Mouse (Mus musculus): Measurements from ENCODE around the gene Vdr.

Vdr gene

GRCm38 (mm10) chr15:97830253-97830787 is 80.1 kb downstream of the Vdr start:
- no peak for DNase-seq (ENCODE audit: low spot score in 2 of 2)

DNA sequence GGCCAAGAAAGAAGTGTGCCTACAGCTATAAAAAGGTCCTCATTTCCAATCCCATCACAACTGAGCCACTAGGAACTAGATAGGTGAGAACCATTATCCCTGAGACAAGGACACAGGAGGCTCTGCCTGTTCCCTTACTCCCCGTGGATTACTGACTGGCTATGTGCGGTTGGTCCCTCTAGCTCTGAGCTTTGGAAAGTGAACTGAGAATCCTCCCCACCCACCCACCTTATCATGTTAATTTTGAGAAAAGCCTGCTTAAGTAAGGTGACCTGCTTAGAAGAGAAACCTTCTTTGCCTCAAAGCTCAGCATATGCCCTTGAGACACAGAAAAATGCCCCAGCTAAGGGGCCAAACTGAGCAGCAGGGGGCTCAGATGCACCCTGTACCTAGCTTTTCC is 81.0 kb downstream of the Vdr start:
- DNase-seq (ENCODE audit: low spot score in 2 of 2): no peak

DNA sequence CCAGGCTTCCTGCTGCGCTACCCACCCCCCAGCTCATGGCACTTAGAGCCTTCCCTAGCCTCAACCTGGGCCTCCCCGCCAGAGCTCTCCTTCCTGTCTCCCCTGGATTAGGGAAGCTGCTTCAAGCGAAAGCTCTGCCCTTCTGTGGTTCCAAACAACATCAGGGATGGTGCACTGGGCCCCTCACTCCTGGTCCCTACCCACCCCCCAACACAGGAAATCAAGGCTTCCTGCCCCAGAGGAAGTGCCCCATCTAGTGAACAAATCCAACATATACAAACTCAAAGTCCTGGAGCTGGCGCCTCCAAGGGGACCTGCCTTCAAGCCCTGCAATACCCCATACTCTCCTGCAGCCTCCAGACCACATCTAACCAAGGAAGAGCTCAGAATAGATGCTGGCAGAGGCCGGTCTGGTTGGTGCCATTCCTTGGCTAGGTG is 81.5 kb downstream of the Vdr start:
- no peak for DNase-seq (ENCODE audit: low spot score in 2 of 2)

DNA sequence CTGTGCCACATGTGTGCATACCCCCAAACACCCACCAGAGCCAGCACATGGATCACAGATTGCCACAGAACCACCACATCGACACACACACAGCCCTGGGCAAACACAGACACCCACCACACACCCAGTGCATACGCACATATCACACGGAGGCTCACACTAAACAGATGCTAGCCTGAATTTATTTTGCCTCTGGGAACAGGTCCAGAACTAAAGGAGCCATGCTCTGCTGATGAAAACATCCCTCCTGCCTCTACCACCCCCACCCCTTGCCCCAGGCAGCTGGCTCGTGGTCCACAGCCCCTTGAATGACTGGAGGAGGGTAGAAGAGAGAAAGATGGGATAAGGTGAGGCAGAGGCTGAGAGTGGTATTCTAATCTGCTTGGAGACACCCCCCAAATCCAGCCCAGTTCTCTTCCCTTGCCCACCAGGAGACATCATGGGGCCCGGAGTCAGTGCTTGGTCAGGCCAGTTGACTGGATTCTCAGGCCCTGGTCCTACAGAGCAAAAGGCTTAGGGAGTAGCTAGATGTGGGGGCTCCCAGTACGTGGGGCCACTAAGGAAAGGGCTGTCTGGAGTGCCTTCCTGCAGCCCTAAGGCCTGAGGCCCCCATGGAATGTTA is 82.1 kb downstream of the Vdr start:
- DNase-seq (ENCODE audit: low spot score in 2 of 2): no peak

DNA sequence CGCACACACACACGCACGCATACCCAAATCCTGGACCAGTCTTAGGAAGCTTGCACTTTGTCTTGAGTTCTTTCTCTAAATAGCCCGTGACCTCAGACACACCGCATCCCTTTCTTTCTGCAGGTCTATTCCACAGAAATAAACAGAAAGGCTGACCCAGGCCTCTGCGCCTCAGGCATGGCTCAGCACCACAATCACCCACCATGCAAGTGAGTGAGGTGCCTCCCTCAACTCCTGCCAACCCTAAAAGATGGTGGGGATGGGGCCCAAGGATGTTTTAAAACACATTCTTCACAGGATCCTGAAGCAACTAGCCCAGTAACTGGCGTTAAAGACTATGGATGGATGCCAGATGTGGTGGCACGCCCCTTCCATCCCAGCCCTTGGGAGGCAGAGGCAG is 83.0 kb downstream of the Vdr start:
- no peak for DNase-seq (ENCODE audit: low spot score in 2 of 2)

DNA sequence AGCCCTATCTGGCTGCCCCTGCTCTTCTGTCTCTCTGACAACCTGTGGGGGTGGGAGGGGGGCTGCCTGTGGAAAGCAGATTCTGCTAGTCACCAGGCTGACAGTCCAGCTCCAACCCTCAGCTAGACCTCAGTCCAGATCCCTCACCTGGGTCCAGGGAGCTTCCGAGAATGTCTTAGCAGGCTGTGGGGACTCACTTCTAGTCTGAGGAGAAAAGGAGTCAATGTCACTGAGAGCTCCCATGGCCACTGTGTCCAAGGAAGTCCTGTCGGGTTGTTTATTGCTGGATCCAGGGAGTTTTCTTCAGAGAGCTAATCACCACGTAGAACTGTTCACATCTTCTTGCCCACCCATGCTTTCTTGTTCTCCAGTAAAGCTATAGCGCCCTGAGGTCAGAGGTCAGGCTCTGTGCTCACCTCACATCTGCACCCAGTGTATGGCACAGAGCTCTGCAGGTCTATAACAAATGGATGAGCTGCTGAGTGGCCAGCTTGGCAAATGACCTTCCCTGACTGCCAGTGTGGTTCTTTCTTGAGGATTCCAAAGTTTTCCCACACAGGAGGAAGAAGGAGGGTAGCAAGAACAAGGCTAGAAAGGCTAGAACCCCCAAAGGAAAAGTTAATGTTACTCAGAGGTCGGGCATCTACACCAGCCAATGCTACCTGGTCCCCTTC is 83.7 kb downstream of the Vdr start:
- no peak for DNase-seq (ENCODE audit: low spot score in 2 of 2)

- DNase-seq (ENCODE audit: low spot score in 2 of 2): no peak
Observed at GRCm38 (mm10) chr15:97825941-97826587, 84.4 kb downstream of the Vdr start.

DNA sequence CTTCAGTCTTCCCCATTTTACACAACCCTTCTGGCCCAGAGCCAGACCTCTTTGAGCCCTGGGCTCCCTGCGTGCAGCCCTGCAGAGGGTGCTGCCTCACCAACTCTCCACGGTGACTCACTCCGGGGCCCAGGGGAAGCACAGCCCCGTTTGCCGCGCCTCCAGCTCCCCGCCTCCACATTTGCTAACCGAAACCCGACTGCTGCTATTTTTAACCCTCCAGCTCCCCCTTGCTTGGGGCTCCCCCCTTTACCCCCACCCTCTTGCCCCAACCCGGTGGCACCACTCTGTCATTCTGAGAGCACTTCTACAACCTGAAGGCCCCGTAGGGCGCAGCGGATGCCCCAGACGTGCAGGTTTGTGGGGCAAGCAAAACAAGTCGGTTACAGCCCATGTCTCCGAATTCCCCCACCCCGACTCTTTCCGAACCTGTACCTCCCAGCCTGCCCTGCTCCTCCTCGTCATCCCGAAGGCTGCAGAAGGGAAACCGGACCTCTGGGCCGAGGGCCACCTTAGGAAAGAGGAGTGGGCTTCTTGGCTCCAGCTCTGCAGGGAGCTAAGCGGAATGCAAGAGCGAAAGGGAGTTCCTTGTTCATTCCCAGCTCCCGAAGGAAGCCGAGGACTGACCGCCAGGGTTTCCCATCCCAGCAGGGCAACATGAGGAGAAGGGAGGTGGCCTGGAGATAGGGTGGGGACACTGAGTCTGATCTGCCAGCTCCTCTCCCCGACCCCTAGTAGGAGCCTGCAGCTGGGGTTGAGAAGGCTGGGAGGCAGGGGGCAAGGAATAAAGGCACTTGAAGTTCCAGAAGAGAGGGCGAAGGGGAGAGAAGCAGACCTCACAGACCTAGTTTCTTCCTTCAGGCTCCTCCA is 85.1 kb downstream of the Vdr start:
- peak; percentile 78 to 85 for DNase-seq (ENCODE audit: low spot score in 2 of 2)

DNA sequence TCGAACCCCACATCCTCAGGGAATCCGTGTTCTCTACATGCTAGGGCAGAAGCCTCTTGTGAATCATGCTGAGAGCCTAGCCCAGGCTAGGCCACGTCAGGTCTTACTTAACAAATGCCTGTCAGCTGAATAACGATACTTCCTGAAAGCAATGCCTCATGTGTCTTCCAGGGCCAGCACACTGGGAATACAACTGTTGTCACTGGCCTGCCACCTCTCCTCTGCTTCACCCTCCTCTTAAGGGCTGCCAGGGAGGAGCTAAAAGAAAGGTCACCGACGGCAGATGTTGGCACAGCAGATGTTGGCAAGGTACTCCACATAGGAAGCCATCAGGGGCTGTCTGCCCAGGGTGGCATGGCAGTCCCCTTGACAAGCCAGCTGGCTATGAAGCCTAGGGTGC is 86.4 kb downstream of the Vdr start:
- no peak for DNase-seq (ENCODE audit: low spot score in 2 of 2)

GRCm38 (mm10) chr15:97823479-97823878 is 87.0 kb downstream of the Vdr start:
- no peak for DNase-seq (ENCODE audit: low spot score in 2 of 2)

GRCm38 (mm10) chr15:97822545-97823228 is 87.7 kb downstream of the Vdr start:
- DNase-seq (ENCODE audit: low spot score in 2 of 2): no peak

DNA sequence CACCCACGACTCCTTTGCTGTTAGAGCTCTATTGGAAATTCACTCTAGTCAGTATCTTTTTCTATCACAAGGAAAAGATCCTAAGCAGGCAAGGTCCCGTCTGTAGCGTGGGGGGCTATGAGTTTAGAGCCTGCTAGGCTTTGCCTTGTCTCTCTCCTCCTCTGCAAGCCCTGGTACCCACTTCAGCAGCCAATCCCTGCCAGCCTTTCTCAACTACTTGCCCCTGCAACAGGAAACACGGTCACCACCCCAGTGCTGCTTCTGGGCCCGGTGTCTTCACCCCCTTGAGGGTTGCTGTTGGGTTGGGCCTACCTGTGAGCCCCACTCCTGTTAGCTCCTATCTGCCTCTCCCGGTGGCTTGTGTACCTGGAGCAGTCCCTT is 88.5 kb downstream of the Vdr start:
- no peak for DNase-seq (ENCODE audit: low spot score in 2 of 2)

- DNase-seq (ENCODE audit: low spot score in 2 of 2): no peak
Observed at GRCm38 (mm10) chr15:97821321-97821982, 89.0 kb downstream of the Vdr start.

GRCm38 (mm10) chr15:97819937-97820336 is 90.5 kb downstream of the Vdr start:
- DNase-seq (ENCODE audit: low spot score in 2 of 2): no peak

- no peak for DNase-seq (ENCODE audit: low spot score in 2 of 2)
Observed at GRCm38 (mm10) chr15:97816199-97816994, 94.0 kb downstream of the Vdr start.

DNA sequence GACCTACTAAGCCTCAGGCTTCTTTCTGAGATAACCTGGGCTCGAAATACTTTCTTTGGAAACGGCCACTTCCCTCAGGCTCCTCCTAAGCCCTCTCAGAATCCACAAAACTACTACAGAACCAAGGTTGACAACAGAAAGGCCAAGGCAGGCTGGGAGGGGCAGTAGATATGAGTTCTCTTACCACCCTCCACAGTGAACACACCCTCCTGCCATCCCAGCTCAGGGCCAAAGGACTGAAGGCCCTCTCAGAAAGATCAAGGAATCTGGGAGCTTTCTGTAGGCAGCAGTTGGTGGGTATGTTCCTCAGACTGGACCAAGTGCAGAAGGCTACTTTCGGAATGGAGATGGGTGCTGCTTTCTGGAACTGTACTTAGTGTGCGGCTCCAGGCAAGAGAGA is 95.2 kb downstream of the Vdr start:
- no peak for DNase-seq (ENCODE audit: low spot score in 2 of 2)

DNA sequence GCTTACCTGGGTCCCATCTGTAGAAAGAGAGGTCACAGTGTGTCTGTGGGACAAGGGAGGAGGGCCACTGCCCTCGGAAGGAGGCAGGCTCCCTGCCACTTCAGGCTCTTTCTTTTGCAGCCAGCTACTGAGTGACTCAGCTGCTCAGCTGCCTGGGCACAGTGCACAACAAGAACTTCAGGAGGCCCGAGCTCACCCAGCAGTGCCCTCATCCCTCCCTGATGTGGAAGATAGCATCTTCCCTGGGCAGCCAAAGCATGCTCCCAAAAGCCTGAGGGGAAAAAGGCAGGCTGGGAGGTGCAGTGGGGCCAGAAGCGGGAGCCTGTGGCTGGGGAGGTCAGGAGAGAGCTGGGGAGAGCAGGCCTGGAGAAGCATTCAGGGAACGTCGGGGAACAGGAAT is 95.7 kb downstream of the Vdr start:
- DNase-seq (ENCODE audit: low spot score in 2 of 2): no peak

DNA sequence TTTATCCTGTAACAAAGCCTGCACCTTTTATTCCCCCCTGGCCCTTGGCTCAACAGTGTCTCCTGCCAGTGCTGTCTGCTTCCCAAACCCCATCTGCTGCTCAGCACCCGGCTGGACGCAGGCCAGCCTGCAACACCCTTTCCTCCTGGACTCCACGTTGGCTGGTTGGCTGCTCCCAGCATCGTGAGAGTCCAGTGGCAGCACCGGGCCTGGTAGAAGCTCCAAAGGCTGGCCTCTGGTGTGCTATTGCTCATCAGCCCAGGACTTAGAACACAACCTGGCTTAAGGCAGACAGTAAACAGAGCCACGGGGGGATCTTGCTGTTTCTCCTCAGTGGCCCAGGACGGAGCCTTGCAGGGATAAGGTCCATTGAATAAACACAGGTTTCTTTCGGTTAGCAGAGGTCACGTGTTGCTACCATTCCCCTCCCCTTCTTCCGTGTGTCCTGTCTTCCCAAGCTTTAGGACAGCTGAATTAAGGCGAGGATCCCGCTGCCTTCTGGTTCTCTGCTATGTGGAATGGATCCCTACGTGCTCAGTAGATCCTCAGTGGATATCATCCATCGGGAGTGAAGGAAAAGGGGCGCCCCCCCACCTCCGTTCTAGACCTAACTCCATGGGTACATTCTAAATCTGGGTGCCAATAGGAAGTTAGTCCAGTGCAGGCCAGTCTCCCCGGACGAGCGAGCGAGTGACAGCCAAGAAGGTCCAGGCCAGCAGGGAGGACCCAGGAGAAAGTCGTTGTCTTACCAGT is 96.8 kb downstream of the Vdr start:
- no peak for DNase-seq (ENCODE audit: low spot score in 2 of 2)

DNA sequence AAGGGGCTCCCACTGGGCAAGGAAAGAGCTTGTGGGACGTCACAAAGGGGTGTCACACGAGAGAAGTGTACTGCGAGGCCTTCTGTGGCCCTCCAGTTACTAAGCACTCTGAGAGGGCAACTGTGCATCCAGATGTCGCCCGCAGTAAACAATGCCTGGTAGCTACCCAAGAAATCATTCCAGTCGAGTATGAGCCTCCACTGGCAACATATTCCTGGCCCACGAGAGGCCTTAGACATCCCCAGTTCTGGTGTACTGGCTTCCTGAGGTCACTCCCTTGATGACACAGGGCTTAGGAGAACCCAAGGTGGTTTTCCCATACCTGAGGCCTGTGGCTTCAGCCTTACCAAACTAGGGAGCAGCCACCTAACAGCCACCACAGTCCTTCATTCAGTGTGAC is 97.6 kb downstream of the Vdr start:
- no peak for DNase-seq (ENCODE audit: low spot score in 2 of 2)

Data from urinary bladder, adult 18-20 months (tissue).